Mouse (Mus musculus) heart, adult 2 months (tissue): ENCODE measurements at regions not wholly inside any gene's neighbourhood (a gene's known extent, or its start where the extent isn't known, plus 50 kb on each side); places are given as distances from the start of the nearest gene placed in this dataset.

ENCODE experiments used
- EP300 ChIP-seq: fragments of 200-500 bp; IDR thresholded peaks from 2 replicates; pipeline ENCODE4 v1.6.1; 2011; ENCODE audit warnings: low read depth, low read length, control low read depth; ENCODE audit not compliant: insufficient read depth
- POLR2A ChIP-seq: fragments of 200-500 bp; IDR thresholded peaks from 2 replicates; pipeline ENCODE4 v1.6.1; 2011; ENCODE audit warnings: mild to moderate bottlenecking, low read depth, low read length, control low read depth; ENCODE audit not compliant: insufficient read depth

GRCm38 (mm10) chr1:83747412-83747811 lies 339.4 kb upstream of the Sphkap start:
- TF ChIP-seq EP300: no peak
- no peak for TF ChIP-seq POLR2A
